Mouse (Mus musculus) heart, adult 2 months (tissue): ENCODE results near the gene Dnaaf3. TPM values are rescaled to one million over a fixed set of nuclear protein-coding genes. Genes with fewer than 3 reads are reported as not detected.
A peak's percentile ranks its signal among the peaks of the same experiment; 100 is the strongest.

Experiments used
- DNase-seq, 2 experiments: peaks; one replicate each; pipeline ENCODE4 v3.0.0; 2021
- H3K27ac ChIP-seq: fragments of 200-600 bp; 2 replicates; pipeline ENCODE4 v1.8.1; 2022
- H3K27me3 ChIP-seq: fragments of 200-500 bp; 2 replicates; pipeline ENCODE4 v1.6.1; 2012; ENCODE audit warnings: mild to moderate bottlenecking, low read length, inconsistent platforms, mixed read lengths; ENCODE audit not compliant: control insufficient read depth, insufficient read depth
- H3K36me3 ChIP-seq: fragments of 200-500 bp; 2 replicates; pipeline ENCODE4 v1.6.1; 2012; ENCODE audit warnings: low read length, inconsistent platforms; ENCODE audit not compliant: control insufficient read depth, insufficient read depth
- H3K4me1 ChIP-seq: fragments of 200-500 bp; 2 replicates; pipeline ENCODE4 v1.6.1; 2011; ENCODE audit warnings: low read length; ENCODE audit not compliant: control insufficient read depth, insufficient read depth
- H3K4me3 ChIP-seq: fragments of 200-600 bp; 2 replicates; pipeline ENCODE4 v1.8.1; 2022
- H3K79me2 ChIP-seq: fragments of 200-500 bp; replicated peaks from 2 replicates; pipeline ENCODE4 v1.6.1; 2012; ENCODE audit warnings: mild to moderate bottlenecking, inconsistent platforms, low read length, moderate library complexity, mixed read lengths; ENCODE audit not compliant: control insufficient read depth, insufficient read depth
- H3K9ac ChIP-seq: fragments of 200-500 bp; 2 replicates; pipeline ENCODE4 v1.6.1; 2012; ENCODE audit warnings: low read depth, mild to moderate bottlenecking, control low read depth, inconsistent platforms, low read length, mixed read lengths
- CTCF ChIP-seq: fragments of 200-600 bp; IDR thresholded peaks from 2 replicates; pipeline ENCODE4 v1.8.1; 2022; ENCODE audit warnings: antibody characterized with exemption, mild to moderate bottlenecking, moderate library complexity
- EP300 ChIP-seq: fragments of 200-500 bp; IDR thresholded peaks from 2 replicates; pipeline ENCODE4 v1.6.1; 2011; ENCODE audit warnings: low read depth, low read length, control low read depth; ENCODE audit not compliant: insufficient read depth
- POLR2A ChIP-seq: fragments of 200-500 bp; IDR thresholded peaks from 2 replicates; pipeline ENCODE4 v1.6.1; 2011; ENCODE audit warnings: mild to moderate bottlenecking, low read depth, low read length, control low read depth; ENCODE audit not compliant: insufficient read depth
- WGBS: fragments of 180-500 bp; shearing (Covaris S2); methylation state at CpG from one replicate; pipeline ENCODE4 v1.1.7; 2018; 5-methylcytosine and 5-hydroxymethylcytosine counted together
- intact Hi-C: fragments of 180-260 bp; cut with DNase I; formaldehyde crosslinking; loops from one replicate; pipeline ENCODE4 v1.15.1; 2025
- polyA plus RNA-seq: library from polyadenylated mRNA; depleted of rRNA; stranded (reverse); fragments of >200 nt; gene quantifications from 2 replicates; pipeline ENCODE4 v1.2.3, GENCODE M21; 2012
- total RNA-seq, 2 experiments: library from RNA; stranded (reverse); gene quantifications; 2 replicates each; pipeline ENCODE4 v1.2.3; 2021

Gene Dnaaf3
- total and polyA plus RNA-seq, 3 experiments = 2.3 to 13.2 (median 2.7) TPM

- Histone ChIP-seq H3K36me3 (no peaks in the 10 kb centered on the region), H3K4me3 (peak overlapping the region; percentile 10; the same call in 1 of the 2 replicates), H3K4me1 (peaks cover 2% of the 10 kb centered on the region; the same call in 1 of the 2 replicates), H3K27me3 (no peaks in the 10 kb centered on the region), H3K27ac (peak overlapping the region; percentile 98), H3K79me2 (no peaks in the 10 kb centered on the region), H3K9ac (peak overlapping the region; percentile 63)
- intact Hi-C loops = loop anchor here (2.0 kb wide), 1 partner anchor 91 kb away; no protein-coding TSS in a partner anchor
- WGBS = 64% methylated on average over 33 of the region's 33 CpGs
- no peak for DNase-seq
- no peak for TF ChIP-seq EP300
- TF ChIP-seq POLR2A = peak; percentile 47; the same call in 1 of the 2 replicates
These were observed 8.8 kb downstream of the Dnaaf3 start for GRCm38 (mm10) chr7:4523205-4524130.

GRCm38 (mm10) chr7:4522292-4522691 lies 10.0 kb downstream of the Dnaaf3 start:
- intact Hi-C loops = no loop called here
- peaks cover 3% of the 10 kb centered on the region; the same call in 1 of the 2 replicates for H3K4me1 ChIP-seq
- peak; percentile 50 to 73 for DNase-seq
- TF ChIP-seq POLR2A (peak; percentile 97), CTCF (no peak), EP300 (peak; percentile 91; the same call in 1 of the 2 replicates)
- H3K9ac ChIP-seq = peak overlapping the region; percentile 91
- no peaks in the 10 kb centered on the region for H3K79me2 ChIP-seq
- H3K36me3 ChIP-seq = no peaks in the 10 kb centered on the region
- WGBS = 39% methylated on average over 6 of the region's 6 CpGs
- no peaks in the 10 kb centered on the region for H3K27me3 ChIP-seq
- H3K27ac ChIP-seq = peak overlapping the region; percentile 98
- H3K4me3 ChIP-seq = peak overlapping the region; percentile 60

GRCm38 (mm10) chr7:4521231-4522003 lies 10.8 kb downstream of the Dnaaf3 start:
- H3K36me3 ChIP-seq = no peaks in the 10 kb centered on the region
- intact Hi-C loops = no loop called here
- H3K9ac ChIP-seq = peak overlapping the region; percentile 91
- 27% methylated on average over 32 of the region's 32 CpGs for WGBS
- H3K4me1 ChIP-seq = peaks cover 1% of the 10 kb centered on the region; the same call in 1 of the 2 replicates
- peak; percentile 53 to 66 for DNase-seq
- H3K4me3 ChIP-seq = peak overlapping the region; percentile 60
- TF ChIP-seq EP300 (peak; percentile 93), POLR2A (peak; percentile 94), CTCF (peak; percentile 40)
- H3K27ac ChIP-seq = peak overlapping the region; percentile 98
- H3K27me3 ChIP-seq = no peaks in the 10 kb centered on the region
- H3K79me2 ChIP-seq = no peaks in the 10 kb centered on the region

- peak overlapping the region; percentile 25 for H3K9ac ChIP-seq
- H3K27ac ChIP-seq = no peak overlapping the region; the same call in 1 of the 2 replicates
- H3K4me1 ChIP-seq = peaks cover 4% of the 10 kb centered on the region; the same call in 1 of the 2 replicates
- intact Hi-C loops = no loop called here
- H3K27me3 ChIP-seq = no peaks in the 10 kb centered on the region
- H3K4me3 ChIP-seq = peak overlapping the region; percentile 44
- TF ChIP-seq POLR2A (no peak; the same call in 1 of the 2 replicates), CTCF (no peak), EP300 (0 out of 2 replicates have a peak, but pooled peaks have one; percentile 33)
- no peak for DNase-seq
- WGBS = 13% methylated on average over 1 of the region's 1 CpGs
- no peaks in the 10 kb centered on the region for H3K36me3 ChIP-seq
- no peaks in the 10 kb centered on the region for H3K79me2 ChIP-seq
These were observed 13.8 kb downstream of the Dnaaf3 start for GRCm38 (mm10) chr7:4518487-4518886.

GRCm38 (mm10) chr7:4516332-4517050 lies 15.8 kb downstream of the Dnaaf3 start, which contains the start of gene Tnnt1:
Gene Tnnt1 (minus strand): TSS chr7:4516382.
- peaks cover 8% of the 10 kb centered on the region for H3K4me1 ChIP-seq
- DNase-seq = peak; percentile 51 to 64
- no peaks in the 10 kb centered on the region for H3K79me2 ChIP-seq
- peak within 1 kb of the TSS; percentile 22; the same call in 1 of the 2 replicates for H3K9ac ChIP-seq
- intact Hi-C loops = no loop called here
- TF ChIP-seq POLR2A = peak; percentile 86
- peak; percentile 91; the same call in 1 of the 2 replicates for TF ChIP-seq EP300
- TF ChIP-seq CTCF = no peak
- H3K4me3 ChIP-seq = no peak within 1 kb of the TSS
- no peaks in the 10 kb centered on the region; the same call in 1 of the 2 replicates for H3K36me3 ChIP-seq
- peak within 1 kb of the TSS; percentile 53 for H3K27ac ChIP-seq
- H3K27me3 ChIP-seq = no peaks in the 10 kb centered on the region
- WGBS = 30% methylated on average over 4 of the region's 4 CpGs
